In genomic region chr5:125124002-125124401, GRCm38 (mm10) we compare ENCODE assay signal across 18 mouse cellular contexts. TPM values are rescaled to one million over a fixed set of nuclear protein-coding genes. Genes with fewer than 3 reads are reported as not detected.
A peak's percentile ranks its signal among the peaks of the same experiment; 100 is the strongest.
DNase-seq lines count a peak whose midpoint lies in the region; ATAC-seq and TF ChIP-seq lines count a peak whose summit lies in the region.
"Had no signal": no experiment of that assay in that cellular context is flagged by ENCODE, and none has a peak within 500 bp of the region (broad histone marks: within the 10 kb centered on the region; RNA-seq: fewer than 3 reads in every experiment).

No protein-coding gene starts in this region.

- TF ChIP-seq CTCF in heart, adult 2 months (IDR thresholded peaks at IDR 0.05), result no peak
- TF ChIP-seq CTCF in lung, embryonic 14.5 days (IDR thresholded peaks at IDR 0.05; ENCODE audit: low read depth), result no peak

- H3K9me3 ChIP-seq in heart, embryonic 10.5 days, result no peaks in the 10 kb centered on the region
- H3K9me3 ChIP-seq in lung, embryonic 14.5 days (ENCODE audit: low read depth, low read length), result no peaks in the 10 kb centered on the region
- H3K9me3 ChIP-seq in embryonic facial prominence, embryonic 10.5 days, result no peaks in the 10 kb centered on the region
- H3K9me3 ChIP-seq in limb, embryonic 13.5 days, result no peaks in the 10 kb centered on the region
- H3K9me3 ChIP-seq: heart, embryonic 15.5 days; neural tube, embryonic 12.5 days had no signal

- peaks cover 83% of the 10 kb centered on the region for H3K4me1 ChIP-seq in heart, embryonic 10.5 days
- peaks cover 26% of the 10 kb centered on the region for H3K4me1 ChIP-seq in heart, adult 2 months (ENCODE audit: control insufficient read depth, insufficient read depth, low read length)
- H3K4me1 ChIP-seq in lung, embryonic 14.5 days (ENCODE audit: insufficient read depth), result peaks cover 18% of the 10 kb centered on the region
- peaks cover 60% of the 10 kb centered on the region for H3K4me1 ChIP-seq in embryonic facial prominence, embryonic 10.5 days
- H3K4me1 ChIP-seq in limb, embryonic 13.5 days, result peaks cover 70% of the 10 kb centered on the region

- no peak for TF ChIP-seq POLR2A in heart, adult 2 months (IDR thresholded peaks at IDR 0.05; ENCODE audit: insufficient read depth, low read depth, low read length)

- 0 out of 2 replicates have a peak overlapping the region, but pooled peaks have one; percentile 18 for H3K27ac ChIP-seq in heart, embryonic 10.5 days
- H3K27ac ChIP-seq in heart, adult 2 months, result no peak overlapping the region
- H3K27ac ChIP-seq in lung, embryonic 14.5 days (ENCODE audit: low read depth), result peak overlapping the region; percentile 55
- 0 out of 2 replicates have a peak overlapping the region, but pooled peaks have one; percentile 45 for H3K27ac ChIP-seq in embryonic facial prominence, embryonic 10.5 days (replicated peaks)
- H3K27ac ChIP-seq in limb, embryonic 13.5 days, result peak overlapping the region; percentile 6; the same call in 1 of the 2 replicates
- H3K27ac ChIP-seq: heart, embryonic 15.5 days; layer of hippocampus, adult 2 months; macrophage had no signal

- no peak for DNase-seq in heart, embryonic 10.5 days (ENCODE audit: low spot score)
- DNase-seq in heart, adult 2 months, result no peak
- peak; percentile 90 for DNase-seq in lung, embryonic 14.5 days
- DNase-seq in lung, postnatal 14 days, result no peak
- no peak for DNase-seq in embryonic facial prominence, embryonic 10.5 days (ENCODE audit: low spot score)
- DNase-seq in left cerebral cortex, adult 8-10 months (ENCODE audit: low spot score in 2 of 2), result no peak
- DNase-seq: adrenal gland, postnatal 10 days; B cell, adult 2 months; cerebellum, adult 2 months; left cerebral cortex, postnatal 4 days; thymus, postnatal 14 days had no signal

- peak; percentile 77 for ATAC-seq in lung, embryonic 14.5 days (ENCODE audit: insufficient read depth)
- no peak for ATAC-seq in limb, embryonic 13.5 days (ENCODE audit: low FRiP score, low read depth)
- ATAC-seq in erythroid progenitor cell, adult 5-6 weeks (replicated peaks; ENCODE audit: low FRiP score, poor library complexity, severe bottlenecking), result no peak
- ATAC-seq: intestine, postnatal 0 days had no signal

- H3K9ac ChIP-seq in heart, adult 2 months (ENCODE audit: low read depth, low read length), result no peak overlapping the region
- no peak overlapping the region; the same call in 1 of the 2 replicates for H3K9ac ChIP-seq in lung, embryonic 14.5 days
- no peak overlapping the region for H3K9ac ChIP-seq in limb, embryonic 13.5 days
- H3K9ac ChIP-seq: heart, embryonic 15.5 days had no signal

- WGBS in heart, embryonic 10.5 days, result 82% methylated on average over 7 of the region's 7 CpGs
- 88% methylated on average over 7 of the region's 7 CpGs for WGBS in heart, adult 2 months
- 44% methylated on average over 7 of the region's 7 CpGs for WGBS in lung, embryonic 14.5 days
- WGBS in embryonic facial prominence, embryonic 10.5 days, result 87% methylated on average over 7 of the region's 7 CpGs
- WGBS in limb, embryonic 13.5 days, result 73% methylated on average over 7 of the region's 7 CpGs

- no peak for TF ChIP-seq EP300 in heart, adult 2 months (IDR thresholded peaks at IDR 0.05; ENCODE audit: insufficient read depth, low read depth, low read length)

- H3K4me2 ChIP-seq in lung, embryonic 14.5 days, result no peak overlapping the region
- no peak overlapping the region for H3K4me2 ChIP-seq in limb, embryonic 13.5 days (replicated peaks)
- H3K4me2 ChIP-seq: heart, embryonic 15.5 days had no signal

- no peaks in the 10 kb centered on the region for H3K27me3 ChIP-seq in heart, embryonic 10.5 days (ENCODE audit: insufficient read depth, poor library complexity, severe bottlenecking)
- H3K27me3 ChIP-seq in heart, adult 2 months (ENCODE audit: control insufficient read depth, insufficient read depth, low read length), result no peaks in the 10 kb centered on the region
- no peaks in the 10 kb centered on the region for H3K27me3 ChIP-seq in lung, embryonic 14.5 days (ENCODE audit: insufficient read depth, low read length)
- no peaks in the 10 kb centered on the region for H3K27me3 ChIP-seq in embryonic facial prominence, embryonic 10.5 days (replicated peaks; ENCODE audit: low read depth, poor library complexity, severe bottlenecking)
- H3K27me3 ChIP-seq in limb, embryonic 13.5 days, result no peaks in the 10 kb centered on the region
- H3K27me3 ChIP-seq: heart, embryonic 15.5 days; neural tube, embryonic 12.5 days had no signal

- H3K36me3 ChIP-seq in heart, embryonic 10.5 days, result peaks cover 40% of the 10 kb centered on the region
- H3K36me3 ChIP-seq in heart, adult 2 months (ENCODE audit: control insufficient read depth, insufficient read depth, low read length), result no peaks in the 10 kb centered on the region
- peaks cover 35% of the 10 kb centered on the region for H3K36me3 ChIP-seq in lung, embryonic 14.5 days (ENCODE audit: insufficient read depth)
- H3K36me3 ChIP-seq in embryonic facial prominence, embryonic 10.5 days (replicated peaks), result peaks cover 67% of the 10 kb centered on the region
- H3K36me3 ChIP-seq in limb, embryonic 13.5 days, result peaks cover 51% of the 10 kb centered on the region

- intact Hi-C loops in heart, adult 2 months (cut with DNase I), result no loop called here

- H3K79me2 ChIP-seq in heart, adult 2 months (replicated peaks; ENCODE audit: control insufficient read depth, insufficient read depth, low read length), result peaks cover 9% of the 10 kb centered on the region

- H3K4me3 ChIP-seq in heart, embryonic 10.5 days, result no peak overlapping the region
- no peak overlapping the region for H3K4me3 ChIP-seq in heart, adult 2 months
- H3K4me3 ChIP-seq in lung, embryonic 14.5 days (ENCODE audit: low read depth, low read length), result no peak overlapping the region
- no peak overlapping the region for H3K4me3 ChIP-seq in embryonic facial prominence, embryonic 10.5 days
- H3K4me3 ChIP-seq in limb, embryonic 13.5 days, result no peak overlapping the region
- H3K4me3 ChIP-seq: heart, embryonic 15.5 days; layer of hippocampus, adult 2 months; neural tube, embryonic 12.5 days had no signal

RNA-seq across cellular contexts. Expression of gene Ncor2, which starts 55.0 kb away (rescaled TPM):
- 17.8 and 23.3 TPM in 2 replicates for polyA plus RNA-seq in heart, embryonic 10.5 days (2016; fragmentation: Nextera tagmentation; extraction: Ambion mirVana)
- 10 to 100 TPM; 73.5 to 77.5 TPM for total RNA-seq in heart, adult 2 months (2021)
- 27.9 and 39.1 TPM in 2 replicates for polyA plus RNA-seq in heart, adult 2 months (2012; rRNA removed)
- 34.9 and 36.5 TPM in 2 replicates for polyA plus RNA-seq in lung, embryonic 14.5 days (2014; fragmentation: Nextera tagmentation; extraction: Ambion mirVana)
- 19.2 and 19.8 TPM in 2 replicates for polyA plus RNA-seq in embryonic facial prominence, embryonic 10.5 days (2016; fragmentation: Nextera tagmentation; extraction: Ambion mirVana)
- 33.9 and 34.9 TPM in 2 replicates for polyA plus RNA-seq in limb, embryonic 13.5 days (2015; fragmentation: Nextera tagmentation; extraction: Ambion mirVana)
- total RNA-seq in left cerebral cortex, adult 8-10 months (2022), result 100 to 1,000 TPM; 171 to 184 (median 179) TPM
- 10.5 and 37.3 TPM in 2 replicates for total RNA-seq in erythroid progenitor cell, adult 5-6 weeks (2015; ENCODE audit: low replicate concordance)
- 0.91 and 2.6 TPM in 2 replicates for total RNA-seq in erythroid progenitor cell, adult 5-6 weeks (2017; ENCODE audit: low replicate concordance)
